In genomic region chr11:104442333-104443136, GRCm38 (mm10) we compare ENCODE assay signal across 1 mouse cellular context.
TF ChIP-seq lines count a peak whose summit lies in the region.

No protein-coding gene starts in this region.

TF ChIP-seq in MEL, 35 proteins besides CTCF, POLR2A, EP300 and RAD21 (continued from another document):
- 0 out of 2 replicates have a peak, but pooled peaks have one; percentile 47 for TF ChIP-seq GABPA (IDR thresholded peaks at IDR 0.05; ENCODE audit: low read depth, low read length)
- TF ChIP-seq USF2 (IDR thresholded peaks at IDR 0.05; ENCODE audit: borderline replicate concordance in 1 of 2, insufficient read depth in 1 of 2, low read depth in 1 of 2, low read length in 2 of 2): no peak
- TF ChIP-seq ZC3H11A (IDR thresholded peaks at IDR 0.05; ENCODE audit: low read depth, low read length): no peak
